Mouse (Mus musculus) mature B cell (primary cell): ENCODE measurements around the gene Myrf.
"Not testable (repeated sequence)": the region's sequence is repeated elsewhere in the genome, so short reads cannot be mapped to it uniquely, and the experiment has no call there.

Experiments
- in situ Hi-C: fragments of 300-500 bp; cut with MboI; formaldehyde crosslinking; loops from 2 replicates; pipeline ENCODE4 v1.14.3; 2019

The Myrf gene

DNA sequence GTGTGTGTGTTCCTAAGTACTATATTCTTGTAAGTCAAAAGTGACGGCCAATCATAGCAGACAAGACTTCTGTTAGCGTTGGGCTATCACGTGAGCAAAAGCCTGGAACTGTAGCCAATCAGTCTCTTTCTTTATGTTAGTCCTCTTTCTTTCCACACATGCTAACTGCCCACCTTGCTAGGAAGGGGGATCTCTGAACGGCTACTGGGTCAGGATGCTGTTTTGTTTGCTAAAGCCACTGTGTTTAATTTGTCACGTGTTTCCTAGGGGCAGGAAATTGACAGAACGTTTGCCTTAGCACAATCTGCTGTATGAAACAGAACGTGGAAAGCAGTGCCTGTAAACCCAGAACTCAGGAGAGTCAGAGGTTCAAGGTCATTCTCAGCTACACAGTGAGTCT is 58.4 kb downstream of the Myrf start:
- in situ Hi-C loops = loop anchor here (25.0 kb wide), 1 partner anchor 170 kb away; the partner anchor contains the start of genes Best1 and Rab3il1

DNA sequence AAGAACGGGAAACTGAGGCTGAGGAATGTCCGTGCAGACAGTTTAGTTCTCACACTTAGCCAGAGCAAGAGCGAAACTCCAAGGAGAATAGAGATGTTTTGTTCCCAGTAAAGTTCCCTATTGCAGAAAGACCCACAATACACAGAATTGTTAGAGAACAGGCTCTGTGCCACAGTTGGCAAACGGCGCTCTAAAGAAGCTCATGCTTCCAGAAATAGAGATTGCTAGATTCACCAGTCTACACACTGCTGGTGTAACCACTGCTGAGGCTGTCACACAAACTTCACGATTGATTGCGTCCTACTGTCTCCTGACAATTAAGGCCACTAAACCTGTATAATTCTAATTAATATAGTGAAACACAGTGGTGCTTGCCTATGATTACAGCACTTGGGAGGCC is 59.3 kb downstream of the Myrf start:
- in situ Hi-C loops = loop anchor here (25.0 kb wide), 1 partner anchor 169 kb away; the partner anchor contains the start of genes Best1 and Rab3il1

DNA sequence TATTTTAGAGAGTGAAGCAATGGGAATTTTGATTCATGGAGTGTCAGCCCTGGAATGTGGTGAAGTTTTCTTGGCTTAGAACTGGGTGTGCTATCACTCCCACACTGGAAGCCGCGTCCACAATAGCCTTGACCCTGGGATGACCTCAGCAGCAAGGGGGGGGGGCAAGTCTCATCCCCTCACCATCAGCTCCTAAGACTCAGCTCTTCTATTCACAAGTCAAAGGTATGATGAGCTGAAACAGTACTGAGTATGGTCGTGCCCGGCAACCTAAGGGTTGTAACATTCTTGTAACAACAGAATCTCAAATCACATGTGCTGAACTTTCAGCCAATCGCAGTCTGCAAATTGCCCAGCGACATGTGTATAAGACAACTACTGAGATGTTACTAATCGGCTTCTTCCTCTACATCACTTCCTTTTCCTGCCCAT is 63.6 kb downstream of the Myrf start:
- in situ Hi-C loops = loop anchor here (25.0 kb wide), 1 partner anchor 165 kb away; the partner anchor contains the start of genes Best1 and Rab3il1

- in situ Hi-C loops = loop anchor here (25.0 kb wide), 1 partner anchor 164 kb away; the partner anchor contains the start of genes Best1 and Rab3il1
These were observed 64.1 kb downstream of the Myrf start for GRCm38 (mm10) chr19:10176477-10176876.

- in situ Hi-C loops = loop anchor here (25.0 kb wide), 1 partner anchor 163 kb away; the partner anchor contains the start of genes Best1 and Rab3il1
These were observed 65.6 kb downstream of the Myrf start for GRCm38 (mm10) chr19:10174956-10175355.

DNA sequence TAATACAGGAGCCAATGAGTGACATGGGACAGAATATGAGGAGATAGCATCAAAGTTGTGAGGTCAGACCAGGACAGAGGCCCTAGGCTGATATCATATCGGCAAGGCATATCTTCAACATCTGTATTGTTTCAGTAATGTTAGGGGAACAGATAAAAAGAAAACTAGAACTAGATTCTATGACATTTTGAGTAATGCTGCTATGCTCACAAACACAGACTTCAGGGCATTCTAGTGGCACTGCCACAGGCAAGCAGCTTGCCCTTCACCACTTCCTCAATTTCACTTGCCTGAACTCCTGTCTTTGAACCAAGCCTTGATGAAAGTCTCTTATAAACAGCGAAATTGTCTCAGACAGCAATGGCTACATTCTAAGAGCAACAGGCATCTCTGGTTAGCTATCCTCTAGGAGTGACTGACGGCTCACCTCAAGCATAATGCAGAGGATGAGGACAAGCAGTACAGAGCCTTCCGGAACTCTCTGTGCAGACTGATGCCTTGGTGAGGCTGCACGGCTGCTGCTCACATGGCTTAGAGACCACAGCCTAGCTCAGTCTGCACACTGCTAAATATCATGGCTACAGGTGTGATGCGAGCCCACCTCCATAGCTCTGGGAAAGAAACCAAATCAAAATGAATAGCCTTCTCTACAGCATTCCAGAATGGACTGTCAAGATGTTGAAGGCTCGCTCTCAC is 66.6 kb downstream of the Myrf start:
- in situ Hi-C loops = no loop called here

DNA sequence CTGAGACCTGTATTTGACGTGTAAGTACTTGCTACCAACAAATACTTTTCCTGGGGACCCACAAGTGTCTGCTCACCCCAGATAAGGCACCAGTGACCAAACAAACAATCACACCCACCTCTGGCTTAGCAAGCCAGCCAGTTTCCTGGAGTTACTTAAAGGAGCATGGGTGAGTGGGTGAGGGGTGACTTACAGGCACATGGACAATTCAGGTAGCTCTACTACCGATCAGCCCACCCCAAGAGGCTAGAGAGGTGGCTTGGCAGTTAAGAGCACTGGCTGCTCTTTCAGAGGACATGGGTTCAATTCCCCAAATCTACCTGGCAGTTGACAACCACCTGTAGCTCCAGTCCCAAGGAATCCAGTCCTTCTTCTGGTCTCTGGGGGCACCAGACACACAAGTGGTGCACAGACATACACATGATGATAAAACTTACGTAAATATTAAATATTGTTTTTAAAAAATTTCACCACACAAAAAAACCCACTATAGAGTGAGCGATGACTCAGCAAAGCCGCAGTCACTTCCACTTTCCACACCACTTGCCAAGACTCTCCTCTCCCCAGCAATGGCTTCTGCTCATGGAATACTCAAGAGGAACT is 67.3 kb downstream of the Myrf start:
- in situ Hi-C loops = no loop called here

GRCm38 (mm10) chr19:10171846-10172245 is 68.7 kb downstream of the Myrf start:
- in situ Hi-C loops = no loop called here

- in situ Hi-C loops = no loop called here
These were observed 69.2 kb downstream of the Myrf start for GRCm38 (mm10) chr19:10171359-10171758.

DNA sequence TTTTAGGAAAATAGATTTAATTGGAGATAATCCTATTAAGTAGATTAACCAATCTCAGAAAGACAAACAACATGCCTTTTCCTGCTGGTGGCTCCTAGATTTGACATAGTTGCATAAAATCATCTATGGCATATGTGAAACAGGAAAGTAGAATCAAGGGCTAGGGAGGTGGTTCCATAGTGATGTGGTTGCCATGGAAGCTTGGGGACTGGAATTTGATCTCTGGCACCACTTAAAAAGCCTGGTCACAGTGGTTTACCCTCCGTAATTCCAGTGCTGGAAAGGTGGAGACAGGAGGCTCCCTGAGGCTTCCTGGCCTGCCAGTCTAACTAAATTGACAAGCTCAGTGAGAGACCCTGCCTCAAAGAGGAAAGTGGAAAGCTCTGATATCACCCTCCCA is 70.1 kb downstream of the Myrf start:
- in situ Hi-C loops = no loop called here

DNA sequence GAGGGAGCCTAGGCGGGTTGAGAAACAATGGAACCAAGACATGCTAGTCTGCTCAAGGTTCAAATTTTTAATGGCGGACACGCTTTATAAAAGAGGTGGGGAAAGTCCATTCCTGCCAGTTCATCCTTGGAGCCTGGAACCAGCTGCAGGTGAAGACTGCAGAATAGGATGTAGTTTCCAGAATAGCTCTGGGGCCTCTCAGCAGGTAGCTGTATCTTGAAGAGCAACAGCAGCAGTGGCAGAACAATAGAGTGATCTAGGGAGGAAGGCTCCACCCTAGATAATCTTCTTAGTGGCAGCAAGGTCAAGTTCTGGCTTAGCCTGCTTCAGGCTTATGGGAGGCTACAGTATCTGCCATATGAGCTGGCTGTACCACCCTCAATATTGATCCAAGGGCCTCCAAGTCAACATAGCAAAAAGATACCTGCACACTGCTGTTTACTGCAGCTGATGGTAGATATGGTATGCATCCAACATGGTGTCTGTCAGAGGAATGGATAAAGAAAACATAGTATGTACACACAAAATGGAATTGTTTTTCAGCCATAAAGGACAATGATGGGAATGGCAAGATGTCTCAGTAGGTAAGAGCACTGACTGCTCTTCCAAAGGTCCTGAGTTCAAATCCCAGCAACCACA is 70.7 kb downstream of the Myrf start:
- in situ Hi-C loops = not testable (repeated sequence)

DNA sequence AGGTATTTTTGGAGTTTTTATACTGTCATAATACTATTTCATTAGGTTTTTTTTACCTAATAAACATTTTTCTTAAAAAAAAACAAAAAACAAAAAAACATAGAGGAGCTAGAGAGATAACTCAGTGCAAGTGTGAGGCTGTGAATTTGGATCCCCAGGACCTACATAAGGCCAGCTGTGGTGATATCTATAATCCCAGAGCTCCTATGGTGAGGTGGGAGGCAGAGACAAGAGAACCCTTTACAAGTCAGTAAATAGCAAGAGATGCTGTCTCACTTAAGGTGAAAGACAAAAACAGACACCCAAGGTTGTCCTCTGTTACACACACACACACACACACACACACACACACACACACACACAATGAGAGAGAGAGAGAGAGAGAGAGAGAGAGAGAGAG is 71.4 kb downstream of the Myrf start:
- in situ Hi-C loops = no loop called here

GRCm38 (mm10) chr19:10168441-10168840 is 72.1 kb downstream of the Myrf start:
- in situ Hi-C loops = no loop called here

DNA sequence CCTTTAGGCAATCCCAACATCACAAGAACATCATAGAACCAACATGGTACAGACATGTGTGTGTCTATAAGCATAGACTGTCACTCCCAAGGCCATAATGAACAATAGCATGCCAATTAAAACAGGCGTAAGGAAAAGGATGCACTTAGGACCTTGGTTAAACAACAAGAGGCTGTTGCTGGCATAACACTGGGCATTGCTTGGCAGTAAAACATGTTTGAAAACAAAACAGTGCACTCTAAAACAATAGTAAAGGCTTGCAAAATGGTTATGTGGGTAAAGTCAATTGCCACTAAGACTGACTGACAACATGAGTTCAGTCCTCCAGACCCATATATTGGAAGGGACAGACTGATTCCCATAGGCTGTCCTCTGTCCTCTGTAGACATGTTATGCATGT is 72.6 kb downstream of the Myrf start:
- in situ Hi-C loops = no loop called here

- in situ Hi-C loops = no loop called here
These were observed 73.4 kb downstream of the Myrf start for GRCm38 (mm10) chr19:10167112-10167511.

GRCm38 (mm10) chr19:10165928-10166327 is 74.6 kb downstream of the Myrf start:
- in situ Hi-C loops = not testable (repeated sequence)

GRCm38 (mm10) chr19:10163896-10164295 is 76.7 kb downstream of the Myrf start:
- in situ Hi-C loops = no loop called here
